ENCODE assay signal across 8 mouse cellular contexts in genomic region chr2:71453161-71453916, GRCm38 (mm10). TPM values are rescaled to one million over a fixed set of nuclear protein-coding genes. Genes with fewer than 3 reads are reported as not detected.
DNase-seq lines count a peak whose midpoint lies in the region; ATAC-seq lines count a peak whose summit lies in the region.

TSS of gene Metap1d (plus strand) at chr2:71453276.

- H3K9me3 ChIP-seq in hindbrain, embryonic 12.5 days (replicated peaks): no peaks in the 10 kb centered on the region

- peak; percentile 99 for DNase-seq in NIH3T3 (ENCODE audit: low read depth)
- DNase-seq in cerebellum, postnatal 10 days: peak; percentile 98 to 99
- DNase-seq in frontal cortex, postnatal 10 days (ENCODE audit: low spot score in 2 of 2): peak; percentile 90 to 94
- peak; percentile 90 to 96 for DNase-seq in layer of hippocampus, postnatal 14 days (ENCODE audit: low spot score in 2 of 2)
- DNase-seq in lung, postnatal 14 days: peak; percentile 92
- peak; percentile 86 for DNase-seq in retina, adult 2 months (ENCODE audit: low read depth, low spot score)
- DNase-seq in thymus, postnatal 36 days: peak; percentile 90 to 94

- H3K4me3 ChIP-seq in hindbrain, embryonic 12.5 days: peak within 1 kb of the TSS; percentile 56

- H3K4me1 ChIP-seq in hindbrain, embryonic 12.5 days: peaks cover 4% of the 10 kb centered on the region

- H3K27ac ChIP-seq in hindbrain, embryonic 12.5 days: peak within 1 kb of the TSS; percentile 24; the same call in 1 of the 2 replicates

- ATAC-seq in hindbrain, embryonic 12.5 days (ENCODE audit: low FRiP score): peak; percentile 97

- H3K36me3 ChIP-seq in hindbrain, embryonic 12.5 days: no peaks in the 10 kb centered on the region

- peak within 1 kb of the TSS; percentile 85 for H3K4me2 ChIP-seq in hindbrain, embryonic 12.5 days (replicated peaks)

- peaks cover 5% of the 10 kb centered on the region; the same call in 1 of the 2 replicates for H3K27me3 ChIP-seq in hindbrain, embryonic 12.5 days

- WGBS in hindbrain, embryonic 12.5 days: under 1% methylated on average over 61 of the region's 61 CpGs

- H3K9ac ChIP-seq in hindbrain, embryonic 12.5 days: peak within 1 kb of the TSS; percentile 57

RNA-seq across cellular contexts. Expression of gene Metap1d, which starts in this region (rescaled TPM):
- polyA plus RNA-seq in hindbrain, embryonic 12.5 days (2016; fragmentation: Nextera tagmentation; extraction: Ambion mirVana): 34.3 and 35.1 TPM in 2 replicates
- 10 to 100 TPM; 23.3 to 25.0 TPM for total RNA-seq in layer of hippocampus, postnatal 14 days (2021)

Comparison
In these comparisons a context has a peak if more than half of its experiments do, and no peak if none do; other contexts are left out.
1. Peak in every context shown above with its lines: DNase-seq, ATAC-seq, H3K4me3 ChIP-seq and H3K27ac ChIP-seq.